In genomic region chr9:15305503-15306397, GRCm38 (mm10) we compare ENCODE assay signal across 8 mouse cellular contexts. TPM values are rescaled to one million over a fixed set of nuclear protein-coding genes. Genes with fewer than 3 reads are reported as not detected.
A peak's percentile ranks its signal among the peaks of the same experiment; 100 is the strongest.
DNase-seq lines count a peak whose midpoint lies in the region; ATAC-seq and TF ChIP-seq lines count a peak whose summit lies in the region.

TSS of gene Taf1d (plus strand) at chr9:15306214.

- ATAC-seq in forebrain, embryonic 12.5 days (ENCODE audit: low FRiP score): peak; percentile 99
- ATAC-seq in heart, postnatal 0 days (ENCODE audit: insufficient read depth, low read depth): peak; percentile 97
- peak; percentile 93 for ATAC-seq in liver, embryonic 16.5 days (ENCODE audit: low read depth)
- peak; percentile 99 for ATAC-seq in neural tube, embryonic 13.5 days (ENCODE audit: low read depth)

- peak within 1 kb of the TSS; percentile 75 for H3K4me2 ChIP-seq in forebrain, embryonic 12.5 days
- peak within 1 kb of the TSS; percentile 77 for H3K4me2 ChIP-seq in heart, postnatal 0 days (ENCODE audit: low read depth, low read length)
- H3K4me2 ChIP-seq in liver, embryonic 16.5 days (ENCODE audit: low read depth, low read length): peak within 1 kb of the TSS; percentile 95
- peak within 1 kb of the TSS; percentile 85 for H3K4me2 ChIP-seq in neural tube, embryonic 13.5 days

- peaks cover 42% of the 10 kb centered on the region for H3K36me3 ChIP-seq in E14TG2a.4 (ENCODE audit: insufficient read depth, low read length)
- H3K36me3 ChIP-seq in forebrain, embryonic 12.5 days (replicated peaks): peaks cover 31% of the 10 kb centered on the region
- H3K36me3 ChIP-seq in heart, postnatal 0 days (replicated peaks; ENCODE audit: control insufficient read depth, insufficient read depth, low read length): peaks cover 26% of the 10 kb centered on the region
- H3K36me3 ChIP-seq in liver, embryonic 16.5 days (ENCODE audit: control insufficient read depth, insufficient read depth): peaks cover 17% of the 10 kb centered on the region
- H3K36me3 ChIP-seq in neural tube, embryonic 13.5 days: peaks cover 26% of the 10 kb centered on the region
- H3K36me3 ChIP-seq in testis, adult 2 months (ENCODE audit: control insufficient read depth, insufficient read depth, low read length): peaks cover 1% of the 10 kb centered on the region

- no peaks in the 10 kb centered on the region for H3K27me3 ChIP-seq in E14TG2a.4 (ENCODE audit: insufficient read depth, low read length)
- no peaks in the 10 kb centered on the region for H3K27me3 ChIP-seq in forebrain, embryonic 12.5 days
- no peaks in the 10 kb centered on the region for H3K27me3 ChIP-seq in heart, postnatal 0 days (ENCODE audit: control insufficient read depth, insufficient read depth, low read length)
- no peaks in the 10 kb centered on the region for H3K27me3 ChIP-seq in liver, embryonic 16.5 days (ENCODE audit: control insufficient read depth, insufficient read depth, low read depth, low read length)
- H3K27me3 ChIP-seq in neural tube, embryonic 13.5 days: no peaks in the 10 kb centered on the region
- H3K27me3 ChIP-seq in testis, adult 2 months (ENCODE audit: control insufficient read depth, insufficient read depth, low read length): no peaks in the 10 kb centered on the region

- WGBS in forebrain, embryonic 12.5 days: 13% methylated on average over 45 of the region's 45 CpGs
- 11% methylated on average over 45 of the region's 45 CpGs for whole genome bisulfite sequencing in heart, postnatal 0 days
- 9% methylated on average over 45 of the region's 45 CpGs for WGBS in liver, embryonic 16.5 days (ENCODE audit: insufficient replicate concordance)
- 14% methylated on average over 45 of the region's 45 CpGs for WGBS in neural tube, embryonic 13.5 days

- peak; percentile 72 for TF ChIP-seq EP300 in heart, postnatal 0 days (IDR thresholded peaks at IDR 0.05; ENCODE audit: low read depth)

- no peaks in the 10 kb centered on the region for H3K9me3 ChIP-seq in E14TG2a.4 (ENCODE audit: low read length)
- H3K9me3 ChIP-seq in forebrain, embryonic 12.5 days: no peaks in the 10 kb centered on the region
- H3K9me3 ChIP-seq in heart, postnatal 0 days (replicated peaks; ENCODE audit: control insufficient read depth, low read length): no peaks in the 10 kb centered on the region
- H3K9me3 ChIP-seq in liver, embryonic 16.5 days (replicated peaks; ENCODE audit: control insufficient read depth, low read length): no peaks in the 10 kb centered on the region
- no peaks in the 10 kb centered on the region for H3K9me3 ChIP-seq in neural tube, embryonic 13.5 days

- H3K9ac ChIP-seq in forebrain, embryonic 12.5 days: peak within 1 kb of the TSS; percentile 92
- peak within 1 kb of the TSS; percentile 93 for H3K9ac ChIP-seq in heart, postnatal 0 days (replicated peaks; ENCODE audit: low read depth, low read length)
- peak within 1 kb of the TSS; percentile 94 for H3K9ac ChIP-seq in liver, embryonic 16.5 days (ENCODE audit: low read depth, low read length)
- H3K9ac ChIP-seq in neural tube, embryonic 13.5 days: peak within 1 kb of the TSS; percentile 94

- H3K4me3 ChIP-seq in E14TG2a.4 (replicated peaks; ENCODE audit: low read length): peak within 1 kb of the TSS; percentile 97
- peak within 1 kb of the TSS; percentile 84 for H3K4me3 ChIP-seq in forebrain, embryonic 12.5 days (replicated peaks)
- H3K4me3 ChIP-seq in heart, postnatal 0 days (ENCODE audit: low read depth, low read length): peak within 1 kb of the TSS; percentile 85
- H3K4me3 ChIP-seq in liver, embryonic 16.5 days (ENCODE audit: low read depth, low read length): peak within 1 kb of the TSS; percentile 93
- peak within 1 kb of the TSS; percentile 91 for H3K4me3 ChIP-seq in neural tube, embryonic 13.5 days
- peak within 1 kb of the TSS; percentile 93 for H3K4me3 ChIP-seq in testis, adult 2 months (ENCODE audit: control insufficient read depth, low read depth, low read length)

- peak; percentile 93 for DNase-seq in c-Kit-positive CD71-positive TER-119-positive erythroid progenitor cells, embryonic 14.5 days (ENCODE audit: low spot score)
- DNase-seq in heart, postnatal 0 days (ENCODE audit: low spot score): peak; percentile 90
- DNase-seq in kidney, postnatal 4 days: peak; percentile 99

- H3K4me1 ChIP-seq in E14TG2a.4 (replicated peaks; ENCODE audit: low read depth, low read length): peaks cover 49% of the 10 kb centered on the region
- H3K4me1 ChIP-seq in forebrain, embryonic 12.5 days: peaks cover 25% of the 10 kb centered on the region
- H3K4me1 ChIP-seq in heart, postnatal 0 days (ENCODE audit: control insufficient read depth, insufficient read depth): peaks cover 36% of the 10 kb centered on the region
- peaks cover 25% of the 10 kb centered on the region for H3K4me1 ChIP-seq in liver, embryonic 16.5 days (ENCODE audit: control insufficient read depth, low read depth, low read length)
- H3K4me1 ChIP-seq in neural tube, embryonic 13.5 days (replicated peaks): peaks cover 46% of the 10 kb centered on the region
- H3K4me1 ChIP-seq in testis, adult 2 months (ENCODE audit: control insufficient read depth, insufficient read depth, low read length): peaks cover 9% of the 10 kb centered on the region

- peak; percentile 100 for TF ChIP-seq POLR2A in testis, adult 2 months (IDR thresholded peaks at IDR 0.05; ENCODE audit: control insufficient read depth, low read depth, low read length)

- no peak for TF ChIP-seq CTCF in E14TG2a.4 (conservative IDR thresholded peaks at IDR 0.05; ENCODE audit: low read length)
- TF ChIP-seq CTCF in heart, postnatal 0 days (IDR thresholded peaks at IDR 0.05; ENCODE audit: low read depth): no peak
- TF ChIP-seq CTCF in testis, adult 2 months (IDR thresholded peaks at IDR 0.05; ENCODE audit: control insufficient read depth, insufficient read depth, insufficient replicate concordance, low read depth, low read length): no peak

- peak within 1 kb of the TSS; percentile 94 for H3K27ac ChIP-seq in forebrain, embryonic 12.5 days
- H3K27ac ChIP-seq in heart, postnatal 0 days (ENCODE audit: low read depth): peak within 1 kb of the TSS; percentile 93
- peak within 1 kb of the TSS; percentile 93 for H3K27ac ChIP-seq in liver, embryonic 16.5 days (ENCODE audit: low read length)
- H3K27ac ChIP-seq in neural tube, embryonic 13.5 days (replicated peaks): peak within 1 kb of the TSS; percentile 91
- H3K27ac ChIP-seq in testis, adult 2 months (ENCODE audit: control insufficient read depth, insufficient read depth, low read depth, low read length): peak within 1 kb of the TSS; percentile 96

RNA-seq across cellular contexts. Expression of gene Taf1d, which starts in this region (rescaled TPM):
- polyA plus RNA-seq in forebrain, embryonic 12.5 days (2016; fragmentation: Nextera tagmentation; extraction: Ambion mirVana): 65.4 and 74.9 TPM in 2 replicates
- 119 and 128 TPM in 2 replicates for total RNA-seq in heart, postnatal 0 days (2014; rRNA removed; ENCODE audit: low replicate concordance)
- polyA plus RNA-seq in heart, postnatal 0 days (2015; fragmentation: Nextera tagmentation; extraction: Ambion mirVana): 25.9 and 27.8 TPM in 2 replicates
- polyA plus RNA-seq in liver, embryonic 16.5 days (2015; fragmentation: Nextera tagmentation; extraction: Ambion mirVana): 21.3 and 21.5 TPM in 2 replicates
- 50.8 and 53.0 TPM in 2 replicates for polyA plus RNA-seq in neural tube, embryonic 13.5 days (2015; fragmentation: Nextera tagmentation; extraction: Ambion mirVana)
- 15.1 and 16.8 TPM in 2 replicates for polyA plus RNA-seq in testis, adult 2 months (2012; rRNA removed)

Comparison
In these comparisons a context has a peak if more than half of its experiments do, and no peak if none do; other contexts are left out.
1. Peak in every context shown above with its lines: DNase-seq, ATAC-seq, H3K4me3 ChIP-seq and H3K27ac ChIP-seq.